ENCODE assay signal across 8 mouse cellular contexts in genomic region chr10:67096621-67097436, GRCm38 (mm10). TPM values are rescaled to one million over a fixed set of nuclear protein-coding genes. Genes with fewer than 3 reads are reported as not detected.
DNase-seq lines count a peak whose midpoint lies in the region; ATAC-seq and TF ChIP-seq lines count a peak whose summit lies in the region.

Reep3 (minus strand) TSS chr10:67096945.

- peak within 1 kb of the TSS; percentile 96 for H3K27ac ChIP-seq in bone marrow, adult 2 months (ENCODE audit: control insufficient read depth, insufficient read depth, low read depth, low read length, poor library complexity)
- H3K27ac ChIP-seq in heart, embryonic 13.5 days (replicated peaks): peak within 1 kb of the TSS; percentile 99
- peak within 1 kb of the TSS; percentile 100 for H3K27ac ChIP-seq in kidney, postnatal 0 days
- peak within 1 kb of the TSS; percentile 36 for H3K27ac ChIP-seq in liver, embryonic 14.5 days
- H3K27ac ChIP-seq in stomach, embryonic 14.5 days (ENCODE audit: low read length): peak within 1 kb of the TSS; percentile 100

- peaks cover 6% of the 10 kb centered on the region for H3K4me1 ChIP-seq in bone marrow, adult 2 months (ENCODE audit: control insufficient read depth, insufficient read depth, low read length)
- H3K4me1 ChIP-seq in heart, embryonic 13.5 days: peaks cover 50% of the 10 kb centered on the region
- peaks cover 19% of the 10 kb centered on the region for H3K4me1 ChIP-seq in kidney, postnatal 0 days (replicated peaks; ENCODE audit: insufficient read depth, low read length)
- H3K4me1 ChIP-seq in liver, embryonic 14.5 days (replicated peaks; ENCODE audit: control insufficient read depth in 2 of 2, insufficient read depth in 2 of 2, low read length in 1 of 2): peaks cover 6 to 10% of the 10 kb centered on the region in 2 experiments
- peaks cover 24% of the 10 kb centered on the region; the same call in 1 of the 2 replicates for H3K4me1 ChIP-seq in stomach, embryonic 14.5 days (ENCODE audit: control insufficient read depth, insufficient read depth, low read length)

- TF ChIP-seq EP300 in liver, embryonic 14.5 days (IDR thresholded peaks at IDR 0.05; ENCODE audit: low read depth): no peak

- WGBS in bone marrow, adult 2 months: under 1% methylated on average over 97 of the region's 97 CpGs
- under 1% methylated on average over 58 of the region's 97 CpGs for WGBS in heart, embryonic 13.5 days
- under 1% methylated on average over 66 of the region's 97 CpGs for WGBS in kidney, postnatal 0 days
- WGBS in liver, embryonic 14.5 days (ENCODE audit: insufficient replicate concordance): under 1% methylated on average over 72 of the region's 97 CpGs
- under 1% methylated on average over 90 of the region's 97 CpGs for WGBS in stomach, embryonic 14.5 days

- DNase-seq in B cell, adult 2 months: peak; percentile 72 to 73
- DNase-seq in kidney, postnatal 0 days (ENCODE audit: low spot score): peak; percentile 78
- DNase-seq in liver, embryonic 14.5 days (ENCODE audit: low read depth in 3 of 3, low spot score in 3 of 3): peak in 1 of 3 experiments; percentile 41
- peak; percentile 81 for DNase-seq in neural tube, embryonic 10.5 days (ENCODE audit: extremely low spot score, low spot score)

- 0 out of 2 replicates have a peak, but pooled peaks have one; percentile 21 for TF ChIP-seq POLR2A in bone marrow, adult 2 months (IDR thresholded peaks at IDR 0.05; ENCODE audit: borderline replicate concordance, control insufficient read depth, low read depth, low read length)

- H3K9ac ChIP-seq in heart, embryonic 13.5 days: peak within 1 kb of the TSS; percentile 100
- H3K9ac ChIP-seq in kidney, postnatal 0 days (ENCODE audit: low read depth, low read length): peak within 1 kb of the TSS; percentile 99
- H3K9ac ChIP-seq in liver, embryonic 14.5 days (replicated peaks): peak within 1 kb of the TSS; percentile 76
- peak within 1 kb of the TSS; percentile 98 for H3K9ac ChIP-seq in stomach, embryonic 14.5 days (replicated peaks; ENCODE audit: low read depth, low read length)

- H3K4me3 ChIP-seq in bone marrow, adult 2 months (replicated peaks; ENCODE audit: control insufficient read depth, low read depth, low read length): peak within 1 kb of the TSS; percentile 89
- peak within 1 kb of the TSS; percentile 90 for H3K4me3 ChIP-seq in heart, embryonic 13.5 days
- H3K4me3 ChIP-seq in kidney, postnatal 0 days (replicated peaks; ENCODE audit: low read depth, low read length): peak within 1 kb of the TSS; percentile 94
- H3K4me3 ChIP-seq in liver, embryonic 14.5 days (ENCODE audit: insufficient read depth in 1 of 2, low read depth in 2 of 2, low read length in 2 of 2): peak within 1 kb of the TSS; percentile 67 to 78
- peak within 1 kb of the TSS; percentile 94 for H3K4me3 ChIP-seq in stomach, embryonic 14.5 days (ENCODE audit: low read depth, low read length)

- peak within 1 kb of the TSS; percentile 76 for H3K4me2 ChIP-seq in heart, embryonic 13.5 days
- H3K4me2 ChIP-seq in kidney, postnatal 0 days (ENCODE audit: low read length): peak within 1 kb of the TSS; percentile 80
- H3K4me2 ChIP-seq in liver, embryonic 14.5 days (ENCODE audit: low read depth): peak within 1 kb of the TSS; percentile 71
- peak within 1 kb of the TSS; percentile 67 for H3K4me2 ChIP-seq in stomach, embryonic 14.5 days (replicated peaks; ENCODE audit: low read depth, low read length)

- H3K36me3 ChIP-seq in heart, embryonic 13.5 days: peaks cover 6% of the 10 kb centered on the region
- H3K36me3 ChIP-seq in kidney, postnatal 0 days (ENCODE audit: insufficient read depth, low read length): no peaks in the 10 kb centered on the region
- H3K36me3 ChIP-seq in liver, embryonic 14.5 days (replicated peaks; ENCODE audit: control insufficient read depth, insufficient read depth, low read depth): no peaks in the 10 kb centered on the region
- no peaks in the 10 kb centered on the region; the same call in 1 of the 2 replicates for H3K36me3 ChIP-seq in stomach, embryonic 14.5 days (ENCODE audit: control insufficient read depth, insufficient read depth, low read length)

- TF ChIP-seq CTCF in bone marrow, adult 2 months (IDR thresholded peaks at IDR 0.05; ENCODE audit: control insufficient read depth, insufficient read depth, low read length): no peak
- TF ChIP-seq CTCF in kidney, postnatal 0 days (IDR thresholded peaks at IDR 0.05; ENCODE audit: low read depth): no peak
- TF ChIP-seq CTCF in liver, embryonic 14.5 days (IDR thresholded peaks at IDR 0.05; ENCODE audit: low read depth): no peak

- peak; percentile 49; the same call in 1 of the 2 replicates for ATAC-seq in erythroid progenitor cell, adult 5-6 weeks (replicated peaks; ENCODE audit: low FRiP score, poor library complexity, severe bottlenecking)
- peak; percentile 81 for ATAC-seq in heart, embryonic 13.5 days (ENCODE audit: extremely low read depth, insufficient number of reproducible peaks, low FRiP score, low TSS enrichment)
- peak; percentile 81 for ATAC-seq in kidney, postnatal 0 days (replicated peaks; ENCODE audit: low FRiP score, low read depth)
- peak; percentile 90 for ATAC-seq in liver, embryonic 14.5 days (ENCODE audit: insufficient read depth)
- ATAC-seq in stomach, embryonic 14.5 days (ENCODE audit: insufficient number of reproducible peaks, insufficient read depth, low FRiP score, low read depth): peak; percentile 86

- no peaks in the 10 kb centered on the region for H3K27me3 ChIP-seq in heart, embryonic 13.5 days (replicated peaks)
- no peaks in the 10 kb centered on the region for H3K27me3 ChIP-seq in kidney, postnatal 0 days (ENCODE audit: insufficient read depth, low read length)
- H3K27me3 ChIP-seq in liver, embryonic 14.5 days (ENCODE audit: control insufficient read depth, insufficient read depth, low read length): no peaks in the 10 kb centered on the region
- H3K27me3 ChIP-seq in stomach, embryonic 14.5 days (ENCODE audit: control insufficient read depth, insufficient read depth, low read length): no peaks in the 10 kb centered on the region

- no peaks in the 10 kb centered on the region for H3K9me3 ChIP-seq in heart, embryonic 13.5 days
- H3K9me3 ChIP-seq in kidney, postnatal 0 days (replicated peaks; ENCODE audit: low read length): no peaks in the 10 kb centered on the region
- H3K9me3 ChIP-seq in liver, embryonic 14.5 days (ENCODE audit: control insufficient read depth, low read length): no peaks in the 10 kb centered on the region
- no peaks in the 10 kb centered on the region for H3K9me3 ChIP-seq in stomach, embryonic 14.5 days (ENCODE audit: control insufficient read depth, low read depth, low read length)

RNA-seq across cellular contexts. Expression of gene Reep3, which starts in this region (rescaled TPM):
- 3.7 and 10.8 TPM in 2 replicates for polyA plus RNA-seq in bone marrow, adult 2 months (2011; ENCODE audit: insufficient read depth, insufficient read length, low replicate concordance, missing spikeins)
- 9.7 and 23.9 TPM in 2 replicates for total RNA-seq in erythroid progenitor cell, adult 5-6 weeks (2015; ENCODE audit: low replicate concordance)
- 5.0 and 7.9 TPM in 2 replicates for total RNA-seq in erythroid progenitor cell, adult 5-6 weeks (2017; ENCODE audit: low replicate concordance)
- polyA plus RNA-seq in heart, embryonic 13.5 days (2015; fragmentation: Nextera tagmentation; extraction: Ambion mirVana): 23.2 and 26.4 TPM in 2 replicates
- 44.7 and 50.9 TPM in 2 replicates for polyA plus RNA-seq in kidney, postnatal 0 days (2015; fragmentation: Nextera tagmentation; extraction: Ambion mirVana)
- polyA plus RNA-seq in liver, embryonic 14.5 days (2012; rRNA removed): 3.2 and 3.9 TPM in 2 replicates
- polyA plus RNA-seq in liver, embryonic 14.5 days (2014; fragmentation: Nextera tagmentation; extraction: Ambion mirVana): 5.1 and 5.4 TPM in 2 replicates
- polyA plus RNA-seq in stomach, embryonic 14.5 days (2014; fragmentation: Nextera tagmentation; extraction: Ambion mirVana): 52.6 and 55.6 TPM in 2 replicates

Comparison
In these comparisons a context has a peak if more than half of its experiments do, and no peak if none do; other contexts are left out.
1. H3K27ac ChIP-seq: peak in every context shown above with its lines; median percentile 100 in kidney, postnatal 0 days; 100 in stomach, embryonic 14.5 days; 99 in heart, embryonic 13.5 days; 96 in bone marrow, adult 2 months; 36 in liver, embryonic 14.5 days.